In the genomic region with DNA sequence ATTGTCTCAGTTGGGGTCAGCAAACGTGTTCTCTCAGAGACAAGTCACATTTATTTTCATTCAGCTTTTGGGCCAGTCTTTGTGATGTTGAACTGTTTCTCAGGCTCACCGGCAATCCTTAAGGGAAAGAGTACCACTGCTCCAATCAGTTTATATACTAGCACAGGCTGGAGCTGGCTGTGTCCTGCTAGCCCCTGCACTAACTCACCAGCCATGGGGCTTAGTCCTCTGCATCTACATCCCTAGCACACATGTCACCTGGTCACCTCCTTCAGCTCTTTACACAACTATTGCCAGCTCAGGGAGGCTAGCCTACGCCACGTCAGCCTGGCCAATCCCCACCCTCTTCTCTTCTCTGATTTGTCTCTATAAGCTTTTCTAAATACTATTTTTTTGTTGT, we compare ENCODE assay signal across 28 mouse cellular contexts. TPM values are rescaled to one million over a fixed set of nuclear protein-coding genes. Genes with fewer than 3 reads are reported as not detected.
DNase-seq lines count a peak whose midpoint lies in the region; TF ChIP-seq lines count a peak whose summit lies in the region.
"Had no signal": no experiment of that assay in that cellular context is flagged by ENCODE, and none has a peak within 500 bp of the region (broad histone marks: within the 10 kb centered on the region; RNA-seq: fewer than 3 reads in every experiment).

No protein-coding gene starts in this region.

- no peaks in the 10 kb centered on the region for H3K27me3 ChIP-seq in MEL (ENCODE audit: control insufficient read depth in 1 of 2, insufficient read depth in 2 of 2, low read length in 2 of 2)
- no peaks in the 10 kb centered on the region for H3K27me3 ChIP-seq in myocyte (ENCODE audit: control insufficient read depth, insufficient read depth, insufficient read length)
- H3K27me3 ChIP-seq: CH12.LX; embryonic facial prominence, embryonic 12.5 days; forebrain, embryonic 13.5 days; forebrain, embryonic 15.5 days had no signal

- no peak for TF ChIP-seq POLR2A in MEL (IDR thresholded peaks at IDR 0.05; ENCODE audit: control insufficient read depth in 1 of 2, insufficient read depth in 1 of 2, low read depth in 1 of 2, low read length in 2 of 2, poor library complexity in 1 of 2)
- TF ChIP-seq POLR2A in myocyte (IDR thresholded peaks at IDR 0.05; ENCODE audit: insufficient read length, low read depth): no peak

- no peak for TF ChIP-seq RAD21 in MEL (IDR thresholded peaks at IDR 0.05; ENCODE audit: low read depth, low read length)

- no peak overlapping the region for H3K27ac ChIP-seq in MEL (ENCODE audit: control insufficient read depth, low read depth, low read length)
- H3K27ac ChIP-seq: embryonic facial prominence, embryonic 10.5 days; embryonic facial prominence, embryonic 12.5 days; forebrain, embryonic 13.5 days; forebrain, embryonic 15.5 days had no signal

- no peak overlapping the region for H3K9ac ChIP-seq in MEL (ENCODE audit: control insufficient read depth, low read depth, low read length, poor library complexity, severe bottlenecking)
- H3K9ac ChIP-seq: embryonic facial prominence, embryonic 12.5 days; forebrain, embryonic 13.5 days; forebrain, embryonic 15.5 days; forebrain, postnatal 0 days had no signal

- H3K4me3 ChIP-seq in MEL (ENCODE audit: control insufficient read depth in 1 of 2, insufficient read depth in 1 of 2, low read depth in 2 of 2, low read length in 2 of 2) (no peak overlapping the region), myocyte (no peak overlapping the region)
- H3K4me3 ChIP-seq: embryonic facial prominence, embryonic 10.5 days; embryonic facial prominence, embryonic 12.5 days; forebrain, embryonic 13.5 days; forebrain, embryonic 15.5 days had no signal

- no peak overlapping the region for H3K4me2 ChIP-seq in myocyte (ENCODE audit: low read depth)
- H3K4me2 ChIP-seq: embryonic facial prominence, embryonic 12.5 days; forebrain, embryonic 13.5 days; forebrain, embryonic 15.5 days had no signal

- TF ChIP-seq CTCF in MEL (IDR thresholded peaks at IDR 0.05 in 2 of 3, conservative IDR thresholded peaks at IDR 0.05 in 1 of 3; ENCODE audit: control insufficient read depth in 1 of 3, insufficient read depth in 1 of 3, low read depth in 2 of 3, low read length in 3 of 3, poor library complexity in 1 of 3, severe bottlenecking in 1 of 3): no peak

- no peaks in the 10 kb centered on the region for H3K36me3 ChIP-seq in MEL (ENCODE audit: control insufficient read depth in 1 of 2, insufficient read depth in 2 of 2, low read length in 2 of 2)
- H3K36me3 ChIP-seq in myocyte (ENCODE audit: control insufficient read depth, insufficient read depth): peaks cover 13% of the 10 kb centered on the region

- no peaks in the 10 kb centered on the region for H3K4me1 ChIP-seq in MEL (ENCODE audit: control insufficient read depth in 1 of 2, insufficient read depth in 2 of 2, low read length in 2 of 2)
- H3K4me1 ChIP-seq: embryonic facial prominence, embryonic 10.5 days; embryonic facial prominence, embryonic 12.5 days; forebrain, embryonic 13.5 days; forebrain, embryonic 15.5 days had no signal

- no peaks in the 10 kb centered on the region for H3K9me3 ChIP-seq in MEL (replicated peaks; ENCODE audit: insufficient read depth, low read length)
- H3K9me3 ChIP-seq: embryonic facial prominence, embryonic 10.5 days; embryonic facial prominence, embryonic 12.5 days; forebrain, embryonic 13.5 days; forebrain, embryonic 15.5 days; G1E had no signal

- H3ac ChIP-seq in myocyte (ENCODE audit: control insufficient read depth, insufficient read length): no peak overlapping the region

- TF ChIP-seq EP300 in MEL (IDR thresholded peaks at IDR 0.05; ENCODE audit: low read depth in 1 of 2, low read length in 2 of 2): no peak

- H3K79me2 ChIP-seq in MEL (ENCODE audit: control insufficient read depth, insufficient read depth, low read length, poor library complexity) (no peaks in the 10 kb centered on the region), myocyte (ENCODE audit: control insufficient read depth, insufficient read depth) (no peaks in the 10 kb centered on the region)

- peak; percentile 77 for DNase-seq in heart, adult 11 months
- no peak for DNase-seq in heart, adult 9 months (ENCODE audit: low spot score in 2 of 2)
- no peak for DNase-seq in MEL (ENCODE audit: low read depth, low spot score)
- no peak for DNase-seq in left cerebral cortex, adult 9 months (ENCODE audit: low spot score in 2 of 2)
- DNase-seq in urinary bladder, adult 2 months (ENCODE audit: low spot score): no peak
- DNase-seq: adrenal gland, adult 8-10 months; adrenal gland, postnatal 14 days; adrenal gland, postnatal 36 days; B cell, adult 2 months; cerebellum, adult 11-12 months; cerebellum, adult 2 months; cerebellum, adult 9-10 months; cerebellum, postnatal 10 days; cerebellum, postnatal 25 days; forebrain, postnatal 0 days had no signal

TF ChIP-seq in MEL, 35 proteins besides CTCF, POLR2A, EP300 and RAD21:
- TF ChIP-seq POLR2AphosphoS2 (IDR thresholded peaks at IDR 0.05; ENCODE audit: low read length) (peak; percentile 25), MAFK (IDR thresholded peaks at IDR 0.05; ENCODE audit: borderline replicate concordance, low read depth, low read length) (no peak), GATA1 (IDR thresholded peaks at IDR 0.05; ENCODE audit: low read depth, low read length) (no peak), MYB (IDR thresholded peaks at IDR 0.05; ENCODE audit: low read depth, low read length) (no peak), ELF1 (IDR thresholded peaks at IDR 0.05; ENCODE audit: low read depth, low read length) (no peak), MYC (IDR thresholded peaks at IDR 0.05; ENCODE audit: low read depth, low read length) (no peak), NRF1 (IDR thresholded peaks at IDR 0.05; ENCODE audit: insufficient read depth, low read depth, low read length, poor library complexity, severe bottlenecking) (no peak)
TF ChIP-seq in MEL: peak in this region for 1.

TF ChIP-seq in myocyte, 11 proteins besides CTCF, POLR2A, EP300 and RAD21:
- TF ChIP-seq MAX (IDR thresholded peaks at IDR 0.05; ENCODE audit: low read depth): no peak
- peak; percentile 60 for TF ChIP-seq POLR2AphosphoS2 (IDR thresholded peaks at IDR 0.05; ENCODE audit: insufficient read length, low read depth)

RNA-seq across cellular contexts. Expression of a gene that starts 0.5 kb away (rescaled TPM):
- total RNA-seq in MEL (2012; rRNA removed): 0.15 TPM in 1 of 2 replicates, not detected in the other
- polyA plus RNA-seq in MEL (2012; ENCODE audit: insufficient read depth in 1 of 2, insufficient read length in 2 of 2, low read depth in 1 of 2, low replicate concordance in 2 of 2, missing spikeins in 1 of 2) (under 1 TPM in 1 of 2 experiments, not detected in 1; 0.11 TPM), myocyte (2012; fragmentation: generic; extraction: Trizol) (not detected)
- not detected in 2 replicates for polyA plus RNA-seq in urinary bladder, adult 2 months (2012; rRNA removed)
- total RNA-seq: adrenal gland, adult 18-20 months; adrenal gland, adult 8-10 months; adrenal gland, postnatal 14 days; adrenal gland, postnatal 36 days; forebrain, postnatal 0 days had no signal
- polyA plus RNA-seq: activated CD4-positive, CD25-positive, alpha-beta regulatory T cell, adult 4 months; CD4-positive, CD25-positive, alpha-beta regulatory T cell, adult 4 months; cerebellum, adult 2 months; cortical plate, adult 2 months; embryonic facial prominence, embryonic 10.5 days; embryonic facial prominence, embryonic 12.5 days; embryonic facial prominence, embryonic 14.5 days; forebrain, embryonic 13.5 days; forebrain, embryonic 15.5 days; forebrain, postnatal 0 days; G1E had no signal

RNA-seq across cellular contexts. Expression of a gene that starts 1.5 kb away (rescaled TPM):
- total RNA-seq in MEL (2012; rRNA removed): 0.10 TPM in 1 of 2 replicates, not detected in the other
- not detected for polyA plus RNA-seq in MEL (2012; ENCODE audit: insufficient read depth in 1 of 2, insufficient read length in 2 of 2, low read depth in 1 of 2, low replicate concordance in 2 of 2, missing spikeins in 1 of 2)
- not detected for polyA plus RNA-seq in myocyte (2012; fragmentation: generic; extraction: Trizol)
- 0.06 TPM in 1 of 2 replicates, not detected in the other for polyA plus RNA-seq in urinary bladder, adult 2 months (2012; rRNA removed)
- total RNA-seq: adrenal gland, postnatal 14 days; G1E had no signal
- polyA plus RNA-seq: activated CD4-positive, CD25-positive, alpha-beta regulatory T cell, adult 4 months; CD4-positive, CD25-positive, alpha-beta regulatory T cell, adult 4 months; embryonic facial prominence, embryonic 10.5 days; embryonic facial prominence, embryonic 12.5 days; embryonic facial prominence, embryonic 14.5 days; forebrain, embryonic 11.5 days; forebrain, embryonic 13.5 days; forebrain, embryonic 15.5 days; forebrain, postnatal 0 days had no signal

RNA-seq across cellular contexts. Expression of a gene that starts 2.8 kb away (rescaled TPM):
- total RNA-seq in MEL (2012; rRNA removed): not detected in 2 replicates
- polyA plus RNA-seq in MEL (2012; ENCODE audit: insufficient read depth in 1 of 2, insufficient read length in 2 of 2, low read depth in 1 of 2, low replicate concordance in 2 of 2, missing spikeins in 1 of 2) (not detected), myocyte (2012; fragmentation: generic; extraction: Trizol) (not detected)
- not detected in 2 replicates for polyA plus RNA-seq in urinary bladder, adult 2 months (2012; rRNA removed)
- total RNA-seq: adrenal gland, adult 18-20 months; adrenal gland, adult 8-10 months; adrenal gland, postnatal 14 days; adrenal gland, postnatal 36 days; CH12.LX; forebrain, postnatal 0 days; G1E had no signal
- polyA plus RNA-seq: activated CD4-positive, CD25-positive, alpha-beta regulatory T cell, adult 4 months; CD4-positive, CD25-positive, alpha-beta regulatory T cell, adult 4 months; cerebellum, adult 2 months; cortical plate, adult 2 months; embryonic facial prominence, embryonic 10.5 days; embryonic facial prominence, embryonic 12.5 days; embryonic facial prominence, embryonic 14.5 days; forebrain, embryonic 11.5 days; forebrain, embryonic 13.5 days; forebrain, embryonic 15.5 days; forebrain, postnatal 0 days; G1E had no signal

RNA-seq across cellular contexts. Expression of a gene that starts 59.4 kb away (rescaled TPM):
- total RNA-seq in MEL (2012; rRNA removed): 38.4 and 41.3 TPM in 2 replicates
- 100 to 1,000 TPM in 1 of 2 experiments, 10 to 100 TPM in 1; 38.0 to 144 TPM for polyA plus RNA-seq in MEL (2012; ENCODE audit: insufficient read depth in 1 of 2, insufficient read length in 2 of 2, low read depth in 1 of 2, low replicate concordance in 2 of 2, missing spikeins in 1 of 2)
- polyA plus RNA-seq in myocyte (2012; fragmentation: generic; extraction: Trizol): 23.5 TPM
- polyA plus RNA-seq in urinary bladder, adult 2 months (2012; rRNA removed): 23.2 and 23.4 TPM in 2 replicates

RNA-seq across cellular contexts. Expression of a gene that starts 59.4 kb away (rescaled TPM):
- 7.3 and 8.9 TPM in 2 replicates for total RNA-seq in MEL (2012; rRNA removed)
- 10 to 100 TPM; 27.8 to 33.9 TPM for polyA plus RNA-seq in MEL (2012; ENCODE audit: insufficient read depth in 1 of 2, insufficient read length in 2 of 2, low read depth in 1 of 2, low replicate concordance in 2 of 2, missing spikeins in 1 of 2)
- 12.0 TPM for polyA plus RNA-seq in myocyte (2012; fragmentation: generic; extraction: Trizol)
- polyA plus RNA-seq in urinary bladder, adult 2 months (2012; rRNA removed): 4.9 and 7.1 TPM in 2 replicates
